Mouse (Mus musculus): ENCODE results near the gene Rap1gds1.

Rap1gds1 gene

DNA sequence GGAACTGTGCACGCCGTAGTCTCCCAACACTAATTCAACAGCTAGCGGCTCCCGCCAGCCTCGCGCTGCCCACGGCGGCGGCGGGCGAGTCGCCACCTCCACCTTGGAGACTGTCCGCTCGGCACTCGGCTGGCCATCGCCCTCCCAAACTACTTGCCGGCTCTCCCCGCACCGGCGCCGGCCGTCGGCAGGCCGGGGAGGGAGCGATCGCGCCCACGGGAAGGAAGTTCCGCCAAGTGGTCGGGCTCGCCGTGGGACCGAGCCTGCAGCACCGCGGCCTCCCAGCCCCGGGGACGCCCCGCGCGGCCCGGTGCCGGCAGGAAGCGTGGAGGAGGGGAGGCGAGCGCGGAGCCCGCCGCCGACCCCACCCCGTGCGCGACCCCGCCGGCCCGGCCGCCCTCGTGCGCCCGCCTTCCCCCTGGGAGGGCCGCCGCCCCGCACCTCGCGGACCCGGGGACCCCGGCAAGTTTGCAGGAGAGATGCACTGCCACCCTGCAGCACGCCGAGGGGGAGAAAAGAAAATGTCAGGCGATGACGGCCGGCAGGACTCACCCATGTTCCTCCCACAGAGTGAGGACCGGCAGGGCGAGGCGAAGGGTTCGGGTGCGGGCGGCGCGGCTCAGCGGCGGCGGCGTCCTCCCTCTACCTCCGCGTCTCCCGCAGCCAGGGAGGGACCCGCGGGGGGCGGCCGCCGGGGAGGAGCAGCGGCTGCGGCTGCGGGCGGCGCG is at the start of gene Rap1gds1:
TSS of gene Rap1gds1 (minus strand) at position 718 of the 728 bp plus-strand sequence.
- peak; percentile 67 for ATAC-seq (ENCODE audit: insufficient number of reproducible peaks, low FRiP score, low TSS enrichment)

DNA sequence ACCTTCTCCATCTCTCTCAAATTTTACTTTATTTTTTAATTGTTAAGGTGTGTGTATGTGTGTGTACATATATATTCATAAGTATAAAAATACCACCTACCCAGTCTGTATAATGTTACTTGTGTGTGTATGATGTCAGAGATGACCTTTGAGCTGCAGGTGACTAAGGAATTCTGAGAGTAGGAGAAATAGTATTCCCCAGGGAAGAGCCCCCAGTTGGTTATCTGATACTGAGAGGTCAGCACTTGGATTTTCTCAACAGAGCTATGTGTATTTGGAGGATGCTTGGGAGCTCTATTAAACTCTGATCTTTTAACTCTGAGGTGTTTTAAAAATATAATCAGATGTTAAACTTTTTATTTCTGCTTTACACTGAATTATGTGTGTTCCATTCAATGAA is 43.4 kb upstream of the Rap1gds1 start:
- ATAC-seq (ENCODE audit: insufficient number of reproducible peaks, low FRiP score, low TSS enrichment) = no peak

DNA sequence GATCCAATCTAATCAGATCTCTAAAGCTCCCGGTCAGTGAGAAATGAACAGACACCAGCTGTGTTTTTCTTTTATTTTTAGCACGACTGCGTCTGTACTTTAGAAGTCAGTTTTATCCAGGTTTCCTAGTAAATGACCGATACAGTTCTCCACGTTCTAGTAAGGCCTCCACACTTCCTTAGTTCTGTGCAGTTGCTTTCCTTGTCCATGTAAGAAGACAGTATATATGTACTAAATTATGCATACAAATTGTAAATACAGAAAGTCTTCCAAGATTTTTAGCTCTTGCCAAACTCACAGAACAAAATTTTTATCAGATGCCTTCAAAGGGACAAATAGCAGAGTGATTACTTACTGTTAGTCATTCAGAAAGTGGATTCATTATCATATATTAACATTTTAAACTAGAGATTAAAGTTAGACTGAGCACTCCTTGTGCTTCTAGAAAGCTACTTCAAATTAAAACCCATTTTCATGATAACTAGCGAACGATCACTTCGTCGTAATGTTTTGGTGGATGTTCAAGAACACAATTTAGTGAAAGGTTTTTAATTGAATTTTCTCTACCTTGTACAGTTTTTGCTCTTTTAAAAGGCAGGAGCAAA is 41.8 kb upstream of the Rap1gds1 start:
- ATAC-seq (ENCODE audit: insufficient number of reproducible peaks, low FRiP score, low TSS enrichment) = no peak

DNA sequence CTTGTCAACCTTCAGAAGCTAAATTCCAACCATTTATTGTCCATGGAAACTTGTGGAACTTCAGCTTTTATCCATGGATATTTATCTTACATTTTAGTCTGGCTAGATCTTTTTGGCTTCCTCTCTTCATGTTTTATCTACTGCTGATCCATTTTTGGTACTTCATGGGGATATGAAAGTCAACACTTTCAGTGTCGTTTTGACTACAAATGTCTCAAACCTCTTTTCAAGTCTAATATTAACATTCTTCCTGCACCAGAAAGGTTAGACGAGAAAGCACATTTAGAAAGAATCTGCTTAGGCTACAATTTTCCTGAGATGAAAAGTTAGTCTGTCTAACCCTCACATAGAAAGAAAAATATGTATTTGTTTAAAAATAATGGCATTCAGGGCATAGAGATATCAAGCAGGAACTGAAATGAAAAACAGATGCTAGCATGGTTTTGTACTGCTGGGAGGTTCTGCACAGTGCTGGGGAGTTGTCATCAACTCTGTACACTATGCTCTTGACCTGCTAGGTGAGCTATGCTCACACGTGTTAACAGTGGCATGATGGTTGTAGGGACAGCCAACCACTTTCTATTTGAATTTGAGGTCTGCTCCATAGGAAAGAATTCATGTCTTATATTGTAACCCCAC is 37.5 kb upstream of the Rap1gds1 start:
- ATAC-seq (ENCODE audit: insufficient number of reproducible peaks, low FRiP score, low TSS enrichment) = no peak

DNA sequence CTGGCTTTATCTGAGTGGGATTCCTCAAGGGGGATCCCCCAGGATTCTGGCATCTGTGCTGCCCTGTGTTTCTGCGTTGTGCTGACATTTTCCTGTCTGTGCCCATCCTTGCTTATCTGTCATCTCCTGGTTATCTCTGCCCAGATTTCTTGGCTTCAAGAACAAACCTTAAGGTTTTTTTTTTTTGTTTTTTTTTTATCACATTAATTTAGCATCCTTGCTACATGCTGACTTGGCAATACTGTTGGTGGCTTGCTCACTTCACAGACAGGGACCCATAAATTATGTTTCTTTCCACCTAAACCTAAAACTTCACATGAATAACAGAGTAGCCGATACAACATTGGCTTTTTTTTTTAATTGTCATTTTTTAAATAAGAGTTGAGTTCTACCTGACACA is 36.9 kb upstream of the Rap1gds1 start:
- ATAC-seq (ENCODE audit: insufficient number of reproducible peaks, low FRiP score, low TSS enrichment) = no peak

DNA sequence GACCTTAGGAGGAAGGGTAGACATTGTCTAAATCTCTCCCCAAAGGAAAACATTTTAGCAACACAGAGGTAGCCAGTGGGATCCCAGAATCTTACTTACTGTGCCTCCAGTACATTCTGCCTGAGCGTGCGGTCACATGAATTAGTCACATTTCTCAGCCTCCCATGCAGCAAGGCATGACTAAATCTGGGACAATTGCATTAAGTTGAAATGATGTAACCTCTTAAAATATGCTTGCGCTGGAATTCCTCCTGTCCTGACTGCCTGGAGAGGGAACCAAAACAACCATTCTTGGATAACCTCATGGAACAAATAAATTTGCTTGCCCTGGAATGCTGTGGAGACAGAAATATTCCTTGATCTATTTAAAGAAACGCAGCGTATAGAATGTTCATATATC is 33.2 kb upstream of the Rap1gds1 start:
- no peak for ATAC-seq (ENCODE audit: insufficient number of reproducible peaks, low FRiP score, low TSS enrichment)

DNA sequence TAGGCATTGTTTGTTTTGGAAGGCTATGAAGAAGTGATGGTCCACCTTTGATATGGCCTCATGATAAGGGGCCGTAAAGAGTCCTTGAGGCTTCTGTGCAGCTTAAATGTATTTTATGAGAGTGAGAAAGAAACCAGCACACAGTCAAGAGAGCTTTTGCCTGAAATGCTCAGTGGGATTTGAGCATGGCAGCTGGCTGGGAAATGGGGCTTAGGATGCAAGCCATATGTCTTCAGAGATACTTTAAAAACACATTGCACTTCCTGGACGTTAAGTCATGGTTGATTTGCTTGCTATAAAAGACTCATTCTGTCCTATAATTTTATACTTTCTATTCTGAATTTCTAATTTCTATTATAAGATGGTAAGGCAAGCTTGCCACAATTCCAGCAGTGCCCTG is 28.9 kb upstream of the Rap1gds1 start:
- ATAC-seq (ENCODE audit: insufficient number of reproducible peaks, low FRiP score, low TSS enrichment) = no peak

DNA sequence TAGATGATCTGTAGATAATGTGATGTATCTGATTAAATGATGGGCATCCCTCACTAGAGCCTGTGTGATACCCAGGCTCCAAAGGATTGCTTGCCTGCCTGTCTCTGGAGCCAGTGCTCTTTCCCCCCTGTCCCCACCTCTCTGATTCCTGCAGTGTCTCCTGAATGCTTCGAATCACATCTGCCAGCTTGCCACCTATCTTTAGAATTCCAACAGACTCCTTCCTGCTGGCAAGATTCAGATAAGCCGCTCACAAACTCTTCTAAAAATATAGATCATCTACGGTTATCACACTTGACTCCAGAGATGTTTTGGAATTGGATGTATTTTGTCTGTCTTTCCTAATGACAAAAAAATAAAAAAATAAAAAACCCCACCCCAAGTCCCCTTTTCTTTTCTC is 28.3 kb upstream of the Rap1gds1 start:
- ATAC-seq (ENCODE audit: insufficient number of reproducible peaks, low FRiP score, low TSS enrichment) = no peak

DNA sequence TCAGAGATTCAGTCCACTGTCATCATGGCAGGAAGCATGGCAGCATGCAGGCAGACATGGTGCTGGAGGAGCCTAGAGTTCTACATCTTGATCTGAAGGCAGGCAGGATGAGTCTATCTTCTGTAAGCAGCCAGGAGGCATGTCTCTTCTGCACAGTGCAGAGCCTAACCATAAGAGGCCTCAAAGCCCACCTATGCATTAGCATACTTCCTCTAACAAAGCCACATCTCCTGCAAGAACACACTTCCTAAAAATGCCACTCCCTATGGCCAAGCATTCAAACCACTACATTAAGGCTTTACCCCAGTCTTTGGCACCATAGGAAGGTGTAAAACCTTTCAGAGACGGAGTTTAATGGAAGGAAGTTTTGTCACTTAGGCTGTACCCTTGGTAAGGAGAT is 26.9 kb upstream of the Rap1gds1 start:
- ATAC-seq (ENCODE audit: insufficient number of reproducible peaks, low FRiP score, low TSS enrichment) = no peak

DNA sequence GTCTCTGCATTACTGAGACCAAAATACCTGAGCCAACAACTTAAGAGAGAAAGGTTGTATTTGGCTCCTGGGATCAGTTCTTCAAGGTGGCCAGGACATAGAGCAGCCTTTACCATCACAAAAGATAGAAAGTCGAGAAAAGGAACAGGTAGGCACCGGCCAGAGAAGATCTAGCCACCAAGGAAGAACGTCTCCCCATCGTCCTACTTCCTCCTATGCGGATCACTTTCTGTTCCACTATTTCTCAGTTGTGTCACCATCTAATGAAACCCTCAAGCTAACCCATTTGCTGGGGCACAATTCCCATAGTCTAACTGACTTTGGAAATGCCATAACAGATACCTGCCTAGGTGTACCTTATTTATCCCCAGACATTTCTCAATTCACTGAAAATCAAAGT is 24.3 kb upstream of the Rap1gds1 start:
- ATAC-seq (ENCODE audit: insufficient number of reproducible peaks, low FRiP score, low TSS enrichment) = no peak

DNA sequence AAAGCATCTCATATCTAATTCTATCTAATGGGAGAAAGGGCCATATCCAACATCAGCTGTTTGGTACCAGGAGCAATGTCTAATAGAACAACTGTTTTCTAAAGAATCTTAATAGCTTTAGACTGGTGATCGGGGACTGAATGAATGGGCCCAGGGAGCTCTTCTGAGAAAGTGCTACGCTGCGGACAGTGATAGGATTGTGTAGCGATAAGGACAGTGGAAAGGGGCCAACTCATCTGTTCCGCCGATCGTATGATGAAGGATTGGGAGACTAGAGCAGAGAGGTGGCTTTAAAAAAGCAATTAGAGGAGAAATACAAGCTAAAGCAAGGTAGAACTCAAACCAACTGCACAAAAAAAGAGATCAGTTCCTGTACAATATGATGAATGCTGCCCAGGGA is 20.9 kb upstream of the Rap1gds1 start:
- ATAC-seq (ENCODE audit: insufficient number of reproducible peaks, low FRiP score, low TSS enrichment) = no peak

DNA sequence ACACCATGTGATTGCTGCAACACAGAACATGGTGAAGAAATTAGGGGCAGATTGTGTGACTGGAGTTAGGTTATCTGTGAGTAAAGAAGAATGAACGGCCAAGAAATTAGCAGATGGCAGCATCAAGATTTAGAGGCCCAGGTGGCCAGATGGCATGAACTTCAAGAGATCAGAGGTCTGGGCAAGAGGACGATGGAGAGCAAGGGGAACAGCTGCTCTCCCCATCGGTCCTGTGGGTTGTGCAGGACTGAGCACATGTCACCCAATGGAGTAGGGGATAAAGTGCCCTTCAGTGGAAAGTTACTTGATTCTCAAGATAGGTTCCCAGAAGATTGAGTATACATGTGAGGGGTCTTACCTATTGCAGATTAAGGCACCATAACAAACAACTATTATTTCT is 13.5 kb upstream of the Rap1gds1 start:
- ATAC-seq (ENCODE audit: insufficient number of reproducible peaks, low FRiP score, low TSS enrichment) = no peak

DNA sequence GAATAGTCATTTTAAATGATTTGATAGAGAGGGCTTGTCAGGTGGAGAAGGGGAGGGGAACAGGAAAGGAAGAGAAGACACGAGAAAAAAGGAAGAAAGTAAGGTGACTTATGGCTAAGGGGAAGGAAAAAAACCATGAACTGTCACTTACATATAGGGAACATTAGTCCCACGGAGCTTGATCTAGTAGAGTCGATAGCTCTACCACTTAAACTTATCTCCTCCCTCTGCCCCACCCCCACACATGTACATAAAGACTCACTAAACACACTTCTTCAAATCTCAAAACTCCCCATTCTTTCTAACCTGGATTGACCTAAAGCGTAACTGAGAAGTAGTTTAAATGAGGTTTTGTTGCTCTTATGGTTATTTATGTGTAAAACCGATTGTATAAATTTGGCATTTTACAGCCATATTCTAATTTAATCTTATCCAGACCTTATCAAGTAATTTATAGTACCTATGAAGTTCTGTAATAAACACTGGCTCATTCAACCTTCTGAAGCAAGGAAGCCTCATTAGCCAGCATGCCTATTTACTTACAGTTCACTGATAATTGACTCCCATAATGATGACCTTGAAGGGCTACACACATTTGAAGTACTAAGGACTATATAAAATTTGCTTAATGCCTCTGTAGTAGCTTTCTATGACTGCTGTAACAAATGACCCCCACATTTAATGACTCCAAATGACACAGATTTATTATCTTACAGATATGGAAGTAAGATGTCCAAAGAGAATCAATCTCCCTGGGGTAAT is 9.0 kb upstream of the Rap1gds1 start:
- no peak for ATAC-seq (ENCODE audit: insufficient number of reproducible peaks, low FRiP score, low TSS enrichment)

DNA sequence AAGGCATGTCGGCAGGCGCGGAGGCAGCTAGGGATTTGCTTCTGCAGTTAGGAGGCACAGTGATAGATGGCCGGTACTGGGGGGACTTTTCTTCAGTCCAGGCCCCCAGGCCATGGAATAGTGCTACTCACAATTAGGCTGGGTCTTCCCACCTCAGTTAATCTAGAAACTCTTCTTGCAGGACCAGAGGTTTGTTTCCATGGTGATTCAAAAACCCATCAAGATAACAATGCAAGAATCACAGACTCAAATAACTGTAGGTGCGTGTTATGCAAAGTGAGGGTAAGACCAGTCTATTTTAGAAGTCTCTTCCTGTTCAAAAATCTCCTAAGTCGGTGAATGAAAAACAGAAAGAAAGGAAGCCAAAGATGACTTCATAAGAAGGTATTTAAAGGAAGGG is 4.8 kb upstream of the Rap1gds1 start:
- no peak for ATAC-seq (ENCODE audit: insufficient number of reproducible peaks, low FRiP score, low TSS enrichment)

DNA sequence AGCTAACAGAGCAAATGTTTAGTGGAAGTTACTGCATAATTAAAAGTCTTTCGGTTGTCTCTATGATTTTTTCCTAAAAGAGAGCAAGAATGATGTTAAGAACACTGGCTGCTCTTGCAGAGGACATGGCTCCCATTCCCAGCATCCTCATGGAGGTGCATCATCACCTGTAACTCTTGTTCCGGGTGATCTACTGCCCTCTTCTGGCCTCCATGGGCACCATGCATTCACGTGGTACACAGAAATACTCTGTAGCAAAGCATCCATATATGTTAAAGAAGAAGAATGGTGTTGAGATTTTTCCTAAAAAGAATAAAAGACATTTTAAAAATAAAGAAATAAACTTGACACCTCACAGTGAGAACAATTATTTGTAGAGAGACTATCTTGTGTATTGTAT is 3.0 kb upstream of the Rap1gds1 start:
- ATAC-seq (ENCODE audit: insufficient number of reproducible peaks, low FRiP score, low TSS enrichment) = no peak

DNA sequence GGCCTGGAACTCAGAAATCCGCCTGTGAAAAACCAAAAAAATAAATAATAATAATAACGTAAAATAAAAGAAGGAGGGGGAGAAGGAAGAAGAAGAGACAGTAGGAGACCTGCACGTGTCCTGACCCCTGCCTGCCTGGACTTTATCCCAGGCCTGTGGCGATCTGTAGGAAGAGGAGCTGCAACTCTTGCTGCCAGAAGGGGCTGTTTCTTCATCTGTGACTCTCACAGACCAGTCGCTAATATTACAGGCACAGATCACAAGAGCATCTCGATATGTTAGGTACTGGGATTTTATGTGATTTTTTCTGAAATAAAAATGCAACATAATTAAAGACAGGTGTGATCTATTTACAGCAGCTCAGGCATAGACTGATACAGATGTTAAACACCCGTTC is 1.1 kb upstream of the Rap1gds1 start:
- ATAC-seq (ENCODE audit: insufficient number of reproducible peaks, low FRiP score, low TSS enrichment) = no peak

DNA sequence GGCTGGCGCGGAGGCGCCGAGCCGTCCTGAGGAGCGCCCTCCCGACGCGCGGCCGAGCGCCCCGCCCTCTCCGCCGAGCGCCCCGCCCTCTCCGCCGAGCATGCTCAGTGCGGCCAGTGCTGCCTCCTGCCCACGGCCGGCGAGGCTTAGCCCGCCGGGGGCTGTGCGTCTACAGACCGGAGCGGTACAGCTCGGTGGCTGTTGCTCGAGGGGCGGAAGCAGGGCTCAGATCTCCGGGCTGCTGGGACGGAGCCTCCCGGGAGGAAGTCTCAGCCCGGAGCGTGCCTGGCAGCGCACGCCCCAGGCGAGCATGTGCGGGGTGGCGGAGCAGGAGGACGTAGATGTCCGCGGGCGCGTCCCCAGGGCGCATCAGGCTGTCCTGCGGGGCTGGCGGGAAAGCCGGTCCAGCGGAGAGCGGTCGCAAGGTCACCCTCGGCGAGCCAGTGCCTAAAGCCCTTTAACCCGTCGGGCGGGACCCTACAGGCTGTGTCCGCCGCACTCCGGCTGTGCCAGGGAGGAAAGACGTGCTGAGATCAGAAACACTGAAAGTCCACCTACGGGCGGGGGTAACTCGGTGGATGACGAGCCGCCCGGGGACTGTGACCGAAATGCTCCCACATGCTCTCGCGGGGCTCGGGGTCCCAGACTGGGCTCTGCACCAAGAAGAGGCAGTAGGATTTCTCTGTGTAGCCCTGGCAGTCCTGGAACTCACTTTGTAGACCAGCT is 495 bp upstream of the Rap1gds1 start:
- ATAC-seq (ENCODE audit: insufficient number of reproducible peaks, low FRiP score, low TSS enrichment) = peak; percentile 89

DNA sequence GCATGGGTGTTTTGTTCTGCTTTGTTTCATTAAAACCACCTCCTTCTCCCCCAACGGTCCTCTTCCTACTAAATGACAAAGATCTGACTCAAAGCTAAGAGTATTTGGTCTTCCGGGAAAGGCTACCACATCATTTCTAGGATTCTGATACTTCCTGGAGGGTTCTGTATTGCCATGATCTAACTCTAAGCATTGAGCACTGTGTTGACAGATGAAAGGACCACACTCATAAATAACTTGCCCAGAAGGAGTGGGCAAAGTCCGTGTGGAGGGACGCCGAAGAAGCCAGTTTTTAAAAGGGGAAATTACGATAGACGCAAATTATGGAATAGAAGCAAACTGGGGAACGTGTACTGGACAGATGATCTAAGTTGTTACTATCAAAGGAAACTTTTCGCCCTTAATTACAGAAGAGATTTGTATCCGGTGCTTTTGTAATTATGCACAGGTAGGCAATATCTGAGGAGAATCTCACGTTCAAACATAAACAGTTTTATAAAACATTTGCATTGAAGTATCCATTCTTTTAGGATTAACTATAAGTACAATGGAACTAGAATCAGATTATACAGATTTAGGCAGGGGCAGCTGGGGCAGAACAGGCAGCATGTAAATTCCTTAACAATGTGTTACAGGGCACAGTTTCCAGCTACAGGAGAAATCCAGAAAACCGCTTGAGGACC is 1.1 kb downstream of the Rap1gds1 start:
- no peak for ATAC-seq (ENCODE audit: insufficient number of reproducible peaks, low FRiP score, low TSS enrichment)

DNA sequence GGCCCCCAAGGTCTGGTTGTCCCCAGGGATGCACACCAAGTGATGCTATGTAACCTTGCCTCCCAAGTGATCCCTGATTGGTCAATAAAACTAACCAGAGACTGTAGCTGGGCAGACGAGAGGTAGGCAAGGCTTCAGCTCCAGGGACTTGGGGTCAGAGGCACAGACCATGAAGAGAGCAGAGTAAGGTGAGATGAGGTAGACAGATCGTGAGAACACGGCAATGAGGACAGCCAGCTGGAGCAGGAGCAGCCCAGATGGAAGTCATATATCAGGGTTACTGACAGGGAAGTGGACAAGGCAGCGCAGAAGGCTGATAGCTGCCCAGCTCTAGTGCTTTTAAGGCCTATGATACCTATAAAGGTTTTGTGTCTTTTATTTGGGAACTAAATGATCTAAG is 5.5 kb downstream of the Rap1gds1 start:
- peak; percentile 62; the same call in 1 of the 2 replicates for ATAC-seq (ENCODE audit: insufficient number of reproducible peaks, low FRiP score, low TSS enrichment)

DNA sequence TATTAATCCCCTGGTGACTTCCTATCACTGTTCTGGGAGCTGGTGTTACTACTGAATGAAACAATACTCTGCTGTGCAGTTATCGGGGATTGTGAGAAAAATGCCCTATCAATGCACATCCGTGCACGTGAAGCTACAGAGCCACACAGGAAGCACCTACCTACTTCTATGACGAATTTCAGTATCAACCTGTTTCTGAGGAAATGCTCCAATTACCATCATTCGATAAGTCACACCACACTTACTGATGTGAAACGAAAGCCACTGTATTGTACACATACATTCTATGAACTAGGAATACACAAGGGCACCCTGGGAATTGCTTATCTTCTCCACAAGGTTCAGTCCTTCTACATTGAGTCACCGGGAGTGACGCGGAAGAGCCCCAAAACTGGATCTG is 10.9 kb downstream of the Rap1gds1 start:
- no peak for ATAC-seq (ENCODE audit: insufficient number of reproducible peaks, low FRiP score, low TSS enrichment)
